Mouse (Mus musculus): ENCODE results near the gene Med13l.

Gene Med13l

GRCm38 (mm10) chr5:118661751-118662150, 101.3 kb downstream of the Med13l start:
- DNase-seq: no peak

- DNase-seq: no peak
Observed at GRCm38 (mm10) chr5:118663999-118664398, 103.5 kb downstream of the Med13l start.

GRCm38 (mm10) chr5:118665023-118665422, 104.5 kb downstream of the Med13l start:
- DNase-seq: no peak

- DNase-seq: no peak
Observed at GRCm38 (mm10) chr5:118666437-118667207, 106.1 kb downstream of the Med13l start.

- no peak for DNase-seq
Observed at GRCm38 (mm10) chr5:118667863-118668262, 107.4 kb downstream of the Med13l start.

- no peak for DNase-seq
Observed at GRCm38 (mm10) chr5:118668931-118669330, 108.5 kb downstream of the Med13l start.

GRCm38 (mm10) chr5:118672111-118672510, 111.6 kb downstream of the Med13l start:
- no peak for DNase-seq

GRCm38 (mm10) chr5:118673859-118674258, 113.4 kb downstream of the Med13l start:
- no peak for DNase-seq

- peak; percentile 67 to 69 for DNase-seq
Observed at GRCm38 (mm10) chr5:118674321-118674720, 113.8 kb downstream of the Med13l start.

- no peak for DNase-seq
Observed at GRCm38 (mm10) chr5:118675697-118676096, 115.2 kb downstream of the Med13l start.

- no peak for DNase-seq
Observed at GRCm38 (mm10) chr5:118676151-118676918, 115.9 kb downstream of the Med13l start.

- DNase-seq: peak; percentile 40 to 57
Observed at GRCm38 (mm10) chr5:118679283-118679835, 118.9 kb downstream of the Med13l start.

GRCm38 (mm10) chr5:118680853-118681252, 120.4 kb downstream of the Med13l start:
- DNase-seq: no peak

GRCm38 (mm10) chr5:118682007-118682406, 121.5 kb downstream of the Med13l start:
- no peak for DNase-seq

GRCm38 (mm10) chr5:118685145-118685544, 124.7 kb downstream of the Med13l start:
- no peak for DNase-seq

- no peak for DNase-seq
Observed at GRCm38 (mm10) chr5:118686021-118686420, 125.5 kb downstream of the Med13l start.

GRCm38 (mm10) chr5:118688886-118689835, 128.7 kb downstream of the Med13l start:
- DNase-seq: peak; percentile 68 to 79

GRCm38 (mm10) chr5:118691025-118691709, 130.7 kb downstream of the Med13l start:
- DNase-seq: no peak

GRCm38 (mm10) chr5:118691710-118692040, 131.2 kb downstream of the Med13l start:
- DNase-seq: no peak

GRCm38 (mm10) chr5:118693996-118694395, 133.5 kb downstream of the Med13l start:
- no peak for DNase-seq

- DNase-seq: no peak
Observed at GRCm38 (mm10) chr5:118697073-118697472, 136.6 kb downstream of the Med13l start.

- DNase-seq: no peak
Observed at GRCm38 (mm10) chr5:118700978-118701377, 140.5 kb downstream of the Med13l start.
